Mouse (Mus musculus): Measurements from ENCODE around the gene Wnt5b. TPM values are rescaled to one million over a fixed set of nuclear protein-coding genes. Genes with fewer than 3 reads are reported as not detected.

The Wnt5b gene
- total RNA-seq, 2 experiments from 2014 or later: 0.64 to 2.3 TPM

GRCm38 (mm10) chr6:119417354-119417753 lies 126.8 kb downstream of the Wnt5b start, which contains the start of gene Adipor2:
Gene Adipor2, minus strand, starts transcription at chr6:119417704.
- no peak for TF ChIP-seq CTCF (IDR thresholded peaks at IDR 0.05)
- intact Hi-C loops (cut with DNase I): no loop called here
- DNase-seq: peak; percentile 84
- peak within 1 kb of the TSS; percentile 80 for H3K27ac ChIP-seq
- peak within 1 kb of the TSS; percentile 77 for H3K4me3 ChIP-seq

GRCm38 (mm10) chr6:119416643-119417042 lies 127.5 kb downstream of the Wnt5b start:
- H3K27ac ChIP-seq: peak overlapping the region; percentile 80
- DNase-seq: no peak
- intact Hi-C loops (cut with DNase I): no loop called here
- peak overlapping the region; percentile 77 for H3K4me3 ChIP-seq
- TF ChIP-seq CTCF (IDR thresholded peaks at IDR 0.05): no peak

- Histone ChIP-seq H3K4me3 (peak overlapping the region; percentile 77), H3K27ac (peak overlapping the region; percentile 41)
- DNase-seq: no peak
- intact Hi-C loops (cut with DNase I): no loop called here
- TF ChIP-seq CTCF (IDR thresholded peaks at IDR 0.05): no peak
Observed at GRCm38 (mm10) chr6:119414262-119415043, 129.7 kb downstream of the Wnt5b start.

GRCm38 (mm10) chr6:119412588-119412987 lies 131.6 kb downstream of the Wnt5b start:
- TF ChIP-seq CTCF (IDR thresholded peaks at IDR 0.05): no peak
- Histone ChIP-seq H3K4me3 (no peak overlapping the region; the same call in 1 of the 2 replicates), H3K27ac (no peak overlapping the region)
- intact Hi-C loops (cut with DNase I): no loop called here
- DNase-seq: no peak

- TF ChIP-seq CTCF (IDR thresholded peaks at IDR 0.05): no peak
- intact Hi-C loops (cut with DNase I): no loop called here
- H3K27ac ChIP-seq: no peak overlapping the region
- DNase-seq: no peak
- H3K4me3 ChIP-seq: no peak overlapping the region
Observed at GRCm38 (mm10) chr6:119411511-119411910, 132.6 kb downstream of the Wnt5b start.

GRCm38 (mm10) chr6:119409766-119410165 lies 134.4 kb downstream of the Wnt5b start:
- H3K4me3 ChIP-seq: no peak overlapping the region
- no peak overlapping the region for H3K27ac ChIP-seq
- intact Hi-C loops (cut with DNase I): no loop called here
- no peak for TF ChIP-seq CTCF (IDR thresholded peaks at IDR 0.05)
- no peak for DNase-seq

- DNase-seq: no peak
- no peak overlapping the region for H3K27ac ChIP-seq
- intact Hi-C loops (cut with DNase I): no loop called here
- TF ChIP-seq CTCF (IDR thresholded peaks at IDR 0.05): no peak
- H3K4me3 ChIP-seq: no peak overlapping the region
Observed at GRCm38 (mm10) chr6:119408582-119408981, 135.6 kb downstream of the Wnt5b start.

- peak overlapping the region; percentile 20; the same call in 1 of the 2 replicates for H3K27ac ChIP-seq
- no peak for TF ChIP-seq CTCF (IDR thresholded peaks at IDR 0.05)
- intact Hi-C loops (cut with DNase I): no loop called here
Observed at GRCm38 (mm10) chr6:119407818-119408217, 136.3 kb downstream of the Wnt5b start.

GRCm38 (mm10) chr6:119406528-119406927 lies 137.6 kb downstream of the Wnt5b start:
- Histone ChIP-seq H3K4me3 (no peak overlapping the region), H3K27ac (peak overlapping the region; percentile 70)
- TF ChIP-seq CTCF (IDR thresholded peaks at IDR 0.05): no peak
- no peak for DNase-seq
- intact Hi-C loops (cut with DNase I): no loop called here

More at GRCm38 (mm10) chr6:119407818-119408217, 136.3 kb downstream of the Wnt5b start:
- H3K4me3 ChIP-seq: no peak overlapping the region
- DNase-seq: no peak

GRCm38 (mm10) chr6:119405310-119405709 lies 138.8 kb downstream of the Wnt5b start:
- intact Hi-C loops (cut with DNase I): no loop called here
- TF ChIP-seq CTCF (IDR thresholded peaks at IDR 0.05): no peak
- peak overlapping the region; percentile 70; the same call in 1 of the 2 replicates for H3K27ac ChIP-seq
- no peak for DNase-seq
- H3K4me3 ChIP-seq: no peak overlapping the region

- Histone ChIP-seq H3K27ac (no peak overlapping the region; the same call in 1 of the 2 replicates), H3K4me3 (no peak overlapping the region)
- DNase-seq: no peak
- TF ChIP-seq CTCF (IDR thresholded peaks at IDR 0.05): no peak
- intact Hi-C loops (cut with DNase I): no loop called here
Observed at GRCm38 (mm10) chr6:119404854-119405253, 139.3 kb downstream of the Wnt5b start.

- Histone ChIP-seq H3K27ac (no peak overlapping the region), H3K4me3 (no peak overlapping the region)
- no peak for TF ChIP-seq CTCF (IDR thresholded peaks at IDR 0.05)
- DNase-seq: no peak
- intact Hi-C loops (cut with DNase I): no loop called here
Observed at GRCm38 (mm10) chr6:119402976-119403375, 141.2 kb downstream of the Wnt5b start.

- no peak for TF ChIP-seq CTCF (IDR thresholded peaks at IDR 0.05)
- intact Hi-C loops (cut with DNase I): no loop called here
- no peak for DNase-seq
- Histone ChIP-seq H3K4me3 (no peak overlapping the region), H3K27ac (peak overlapping the region; percentile 46)
Observed at GRCm38 (mm10) chr6:119401545-119402304, 142.4 kb downstream of the Wnt5b start.

Data from gastrocnemius, adult 2 months (tissue).